Mouse (Mus musculus): ENCODE results near the gene Ghitm. TPM values are rescaled to one million over a fixed set of nuclear protein-coding genes. Genes with fewer than 3 reads are reported as not detected.

The Ghitm gene
- total RNA-seq, 2 experiments from 2014 or later: 399 to 418 TPM

DNA sequence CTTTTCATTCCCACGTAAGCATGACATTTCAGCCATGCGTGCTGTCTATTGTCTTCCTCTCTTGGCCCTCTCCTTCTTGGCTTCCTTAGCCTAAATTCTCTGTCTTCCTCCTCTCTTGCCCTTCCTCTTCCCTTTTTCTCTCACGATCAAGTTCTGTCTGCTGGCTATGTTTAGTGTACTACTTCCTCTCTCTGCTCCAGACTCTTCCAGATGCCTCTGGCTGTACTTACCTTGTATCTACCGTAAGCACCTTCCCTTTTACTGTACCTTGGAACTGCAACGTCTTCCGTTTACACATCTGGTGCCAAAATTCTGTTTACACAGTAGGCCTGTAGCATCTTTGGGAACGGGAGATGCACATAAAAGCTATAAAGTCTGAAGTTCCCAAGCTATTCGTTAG lies 25.6 kb downstream of the Ghitm start:
- intact Hi-C loops (cut with DNase I): no loop called here
- DNase-seq: no peak

DNA sequence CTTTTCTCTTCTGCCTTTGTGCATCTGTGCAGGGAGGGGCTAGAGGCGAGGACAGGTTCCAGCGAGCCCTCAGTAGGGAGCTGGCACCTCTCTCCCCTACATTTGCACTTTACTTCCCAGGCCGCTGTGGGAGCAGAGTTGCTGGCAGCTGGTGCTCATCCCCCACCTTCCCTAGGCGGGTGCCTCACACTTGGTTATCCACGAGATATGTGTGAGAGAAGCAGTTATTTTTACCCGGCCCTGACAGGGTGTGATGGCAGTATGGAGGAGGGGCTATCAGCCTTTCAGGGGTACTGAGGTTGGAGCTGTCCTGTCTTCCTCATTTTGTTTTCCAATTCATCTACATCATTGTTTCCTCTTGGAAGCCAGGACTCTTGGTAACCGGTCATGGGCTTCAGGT lies 29.2 kb downstream of the Ghitm start:
- intact Hi-C loops (cut with DNase I): no loop called here

DNA sequence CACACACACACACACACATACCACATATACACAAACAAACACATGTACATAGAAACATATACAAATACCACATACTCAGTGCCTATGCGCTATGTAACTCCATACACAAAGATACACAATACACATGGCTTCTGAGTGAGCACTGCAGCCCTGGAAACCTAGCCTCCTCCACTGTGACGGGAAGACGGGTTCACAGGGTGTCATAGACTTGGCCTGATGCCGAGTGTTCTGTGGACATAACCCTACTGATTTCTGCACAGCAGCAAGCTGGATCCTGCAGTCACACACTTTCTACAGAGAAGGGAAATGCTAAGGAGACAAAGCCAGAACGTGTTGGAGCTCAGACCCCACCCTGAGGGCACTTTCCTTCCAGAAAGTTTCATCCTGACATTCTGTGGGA lies 30.3 kb downstream of the Ghitm start:
- intact Hi-C loops (cut with DNase I): no loop called here
- no peak for DNase-seq

More for the DNA sequence above, 29.2 kb downstream of the Ghitm start:
- DNase-seq: no peak

DNA sequence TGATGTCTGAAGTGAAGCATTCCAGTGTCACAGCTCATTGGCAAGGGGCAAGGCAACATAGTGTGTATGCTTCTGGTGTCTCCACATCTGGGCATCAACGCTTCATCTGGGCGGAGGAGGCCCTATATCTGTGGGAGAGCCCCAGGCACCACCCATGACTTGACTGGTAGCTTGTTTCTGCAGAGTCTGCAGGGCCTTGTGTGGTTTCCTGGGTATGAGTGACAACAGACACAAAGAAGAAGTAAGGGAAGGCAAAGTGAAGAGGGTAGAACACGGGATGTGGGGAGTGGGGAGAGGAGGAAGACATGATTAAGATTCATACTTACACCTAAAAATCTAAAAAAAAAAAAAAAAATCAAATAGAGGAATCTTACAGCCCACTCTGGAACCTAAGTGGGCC lies 32.6 kb downstream of the Ghitm start:
- no peak for DNase-seq
- intact Hi-C loops (cut with DNase I): no loop called here

DNA sequence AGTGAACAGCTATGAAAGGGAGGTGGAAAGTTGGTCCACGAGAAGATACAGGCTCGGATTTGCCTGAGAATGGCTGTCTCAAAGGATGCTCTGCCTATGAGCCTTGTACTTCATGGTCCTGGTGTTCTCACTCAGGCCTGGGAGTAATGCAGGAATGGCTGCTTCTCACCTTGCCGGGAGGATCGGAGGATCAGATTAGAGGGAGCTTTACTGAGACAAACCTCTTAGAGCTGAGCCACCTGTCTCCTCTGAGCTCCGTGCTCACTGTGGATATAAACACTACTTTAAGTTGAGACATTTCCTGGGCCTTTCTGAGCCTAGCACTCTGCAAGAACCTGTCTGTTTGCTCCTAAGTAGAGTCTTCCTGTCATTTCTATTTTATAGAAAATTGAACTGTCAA lies 33.5 kb downstream of the Ghitm start:
- intact Hi-C loops (cut with DNase I): no loop called here
- DNase-seq: no peak

DNA sequence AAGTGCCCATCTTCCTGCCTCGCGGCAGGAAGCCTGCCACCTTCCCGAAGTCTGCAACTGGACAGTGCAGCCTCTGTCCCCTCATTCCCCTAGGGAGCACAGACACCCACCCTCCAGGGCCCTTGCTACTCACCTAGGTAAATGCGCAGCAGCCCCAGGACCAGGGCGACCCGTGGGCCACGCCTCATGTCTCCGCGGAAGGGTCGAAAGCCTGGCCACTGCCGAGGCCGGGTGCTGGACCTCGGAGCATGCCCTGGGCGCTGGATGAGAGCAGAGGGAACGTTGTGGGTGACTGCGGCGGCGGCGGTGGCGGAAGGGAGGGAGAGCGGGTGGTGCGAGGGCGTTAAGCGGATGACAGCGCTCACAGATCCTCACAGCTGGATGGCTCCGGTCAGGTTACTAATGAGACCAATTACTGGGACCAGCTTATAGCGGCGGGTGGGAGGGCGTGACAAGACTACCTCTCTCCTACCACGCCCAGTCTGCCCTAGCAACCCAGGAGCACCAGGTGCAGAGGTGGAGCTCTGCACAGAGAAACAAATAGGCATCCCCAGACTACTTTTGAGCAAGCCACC lies 37.0 kb downstream of the Ghitm start, which contains the start of gene Cdhr1:
Gene Cdhr1 (minus strand): TSS at position 392 of the 575 bp plus-strand sequence.
- no peak for DNase-seq
- intact Hi-C loops (cut with DNase I): no loop called here

DNA sequence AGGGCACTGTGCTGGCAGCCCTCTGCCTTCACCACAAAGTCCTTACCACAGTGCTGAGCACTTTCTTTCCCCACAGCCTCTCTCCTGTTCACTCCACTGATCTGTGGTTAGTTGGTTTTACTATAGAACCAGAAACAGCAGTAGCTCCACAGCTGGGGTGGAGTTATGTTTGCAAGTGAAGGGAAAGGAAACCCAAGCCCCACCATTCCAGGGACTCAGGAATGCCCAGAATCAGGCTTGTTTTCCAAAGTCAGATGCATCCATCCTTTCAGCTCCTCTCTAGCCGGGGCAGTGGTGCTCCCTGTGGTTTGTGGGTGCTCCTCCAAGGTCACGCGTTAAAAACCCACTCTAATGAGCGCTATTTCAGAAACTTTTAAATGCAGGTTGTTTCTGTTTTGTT lies 39.5 kb downstream of the Ghitm start:
- intact Hi-C loops (cut with DNase I): no loop called here
- DNase-seq: no peak

DNA sequence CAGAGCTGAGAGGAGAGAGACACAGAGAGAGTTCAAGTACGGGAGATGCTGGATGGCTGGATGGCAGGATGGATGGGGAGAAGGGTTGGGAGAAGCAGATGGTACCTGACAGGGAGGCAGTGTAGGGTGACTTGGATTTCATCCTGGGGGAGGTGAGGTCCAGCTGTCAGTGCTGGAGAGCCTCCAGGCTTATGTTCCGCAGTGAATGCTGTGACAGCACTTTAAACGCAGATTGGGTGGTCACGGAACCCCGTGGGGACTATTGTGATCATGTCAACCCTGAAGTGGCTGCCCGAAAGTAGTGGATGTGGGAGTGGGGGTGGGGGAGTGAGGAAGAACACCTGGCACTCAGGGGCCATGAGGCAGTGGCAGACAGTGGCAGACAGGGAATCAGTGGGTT lies 40.6 kb downstream of the Ghitm start:
- intact Hi-C loops (cut with DNase I): no loop called here
- no peak for DNase-seq

DNA sequence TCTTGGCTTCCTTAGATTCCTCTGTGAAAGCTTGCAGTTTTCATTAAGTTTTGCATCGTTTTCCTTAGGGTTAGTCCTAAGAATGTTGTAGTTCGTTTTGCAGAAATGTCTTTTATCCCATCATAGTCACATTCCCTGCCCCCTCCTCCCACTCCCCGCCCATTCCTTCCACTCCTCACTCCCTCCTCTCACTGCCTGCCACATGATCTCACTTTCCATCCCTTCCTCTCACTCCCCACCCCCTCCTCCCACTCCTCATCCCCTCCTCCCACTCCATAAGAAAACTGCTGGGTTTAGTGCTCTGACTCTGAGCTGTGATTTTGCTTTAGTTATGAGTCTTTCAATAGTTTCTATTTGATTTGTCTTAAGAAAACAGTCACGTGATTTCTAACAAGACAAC lies 51.3 kb downstream of the Ghitm start:
- no peak for DNase-seq
- intact Hi-C loops (cut with DNase I): no loop called here

DNA sequence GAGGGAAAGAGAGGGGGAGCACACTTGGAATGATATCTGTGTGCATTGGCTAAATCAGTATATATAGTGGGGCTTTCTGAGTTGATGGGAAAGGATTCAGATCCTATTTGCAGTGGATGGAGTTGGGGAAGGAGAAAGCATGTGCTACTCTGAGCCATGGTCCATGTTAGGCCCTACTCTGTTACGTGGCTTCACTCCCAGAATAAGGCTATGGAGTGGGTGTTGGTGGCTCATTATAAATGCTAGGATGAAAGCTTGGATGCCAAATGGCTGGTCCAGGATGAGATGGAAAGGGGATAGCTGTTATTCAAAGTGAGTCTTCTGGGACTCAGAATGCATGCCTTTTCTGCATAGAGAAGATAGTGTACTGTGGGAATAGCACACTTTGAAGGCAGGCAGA lies 54.3 kb downstream of the Ghitm start:
- DNase-seq: no peak
- intact Hi-C loops (cut with DNase I): no loop called here

Other genes starting within 250 kb of the Ghitm start
- 10 to 100 TPM; 61.2 to 63.1 TPM for gene Ccser2, start 166.5 kb downstream of the Ghitm start, total RNA-seq (2021)
- not detected for gene Rgr, start 86.3 kb downstream of the Ghitm start, total RNA-seq (2021)
- not detected for gene Lrit1, start 80.4 kb downstream of the Ghitm start, total RNA-seq (2021)
- gene Lrit2, start 67.3 kb downstream of the Ghitm start, total RNA-seq (2021): not detected
- gene Cdhr1, start 36.9 kb downstream of the Ghitm start, total RNA-seq (2021): not detected
- gene 2610528A11Rik, start 21.2 kb downstream of the Ghitm start, total RNA-seq (2021): under 1 TPM in 1 of 2 experiments, not detected in 1; 0.52 TPM